Mouse (Mus musculus): ENCODE measurements around the gene Timm8b. TPM values are rescaled to one million over a fixed set of nuclear protein-coding genes. Genes with fewer than 3 reads are reported as not detected.
A peak's percentile ranks its signal among the peaks of the same experiment; 100 is the strongest.

The Timm8b gene
- 325 and 329 TPM in 2 replicates for polyA plus RNA-seq (2015; fragmentation: Nextera tagmentation; extraction: Ambion mirVana)

GRCm38 (mm10) chr9:50603189-50603997, at the start of gene Timm8b, which contains the start of gene Sdhd:
Gene Timm8b, plus strand, starts transcription at chr9:50603910.
Gene Sdhd, minus strand, starts transcription at chr9:50603812.
- peaks cover 16% of the 10 kb centered on the region for H3K36me3 ChIP-seq (ENCODE audit: control insufficient read depth, insufficient read depth, low read length)
- under 1% methylated on average over 48 of the region's 48 CpGs for WGBS
- peak within 1 kb of the TSS; percentile 94 for H3K4me2 ChIP-seq (ENCODE audit: low read length)
- no peaks in the 10 kb centered on the region for H3K27me3 ChIP-seq (ENCODE audit: control insufficient read depth, insufficient read depth, low read depth, low read length)
- H3K9me3 ChIP-seq (replicated peaks; ENCODE audit: control insufficient read depth, low read length, poor library complexity, severe bottlenecking): no peaks in the 10 kb centered on the region
- peak within 1 kb of the TSS; percentile 89 for H3K9ac ChIP-seq (ENCODE audit: low read depth, low read length)
- peak within 1 kb of the TSS; percentile 85 for H3K27ac ChIP-seq (ENCODE audit: low read length)
- peak; percentile 99 for ATAC-seq
- peak within 1 kb of the TSS; percentile 76 for H3K4me3 ChIP-seq (ENCODE audit: low read depth, low read length)
- peaks cover 26% of the 10 kb centered on the region for H3K4me1 ChIP-seq (ENCODE audit: control insufficient read depth, insufficient read depth, low read length)

GRCm38 (mm10) chr9:50554241-50555093, 49.2 kb upstream of the Timm8b start, which contains the start of gene Il18:
Gene Il18, plus strand, starts transcription at chr9:50554827.
- H3K4me2 ChIP-seq (ENCODE audit: low read length): peak within 1 kb of the TSS; percentile 59
- H3K9me3 ChIP-seq (replicated peaks; ENCODE audit: control insufficient read depth, low read length, poor library complexity, severe bottlenecking): no peaks in the 10 kb centered on the region
- H3K36me3 ChIP-seq (ENCODE audit: control insufficient read depth, insufficient read depth, low read length): no peaks in the 10 kb centered on the region
- peaks cover 9% of the 10 kb centered on the region; the same call in 1 of the 2 replicates for H3K4me1 ChIP-seq (ENCODE audit: control insufficient read depth, insufficient read depth, low read length)
- peak; percentile 97 for ATAC-seq
- 17% methylated on average over 12 of the region's 12 CpGs for WGBS
- H3K27me3 ChIP-seq (ENCODE audit: control insufficient read depth, insufficient read depth, low read depth, low read length): no peaks in the 10 kb centered on the region
- peak within 1 kb of the TSS; percentile 85 for H3K27ac ChIP-seq (ENCODE audit: low read length)
- H3K9ac ChIP-seq (ENCODE audit: low read depth, low read length): peak within 1 kb of the TSS; percentile 62
- peak within 1 kb of the TSS; percentile 36 for H3K4me3 ChIP-seq (ENCODE audit: low read depth, low read length)

- H3K27ac ChIP-seq (ENCODE audit: low read length): peak within 1 kb of the TSS; percentile 85
- peak within 1 kb of the TSS; percentile 62 for H3K9ac ChIP-seq (ENCODE audit: low read depth, low read length)
- no peaks in the 10 kb centered on the region for H3K27me3 ChIP-seq (ENCODE audit: control insufficient read depth, insufficient read depth, low read depth, low read length)
- peak; percentile 54 for ATAC-seq
- H3K4me3 ChIP-seq (ENCODE audit: low read depth, low read length): peak within 1 kb of the TSS; percentile 36
- peaks cover 9% of the 10 kb centered on the region; the same call in 1 of the 2 replicates for H3K4me1 ChIP-seq (ENCODE audit: control insufficient read depth, insufficient read depth, low read length)
- H3K9me3 ChIP-seq (replicated peaks; ENCODE audit: control insufficient read depth, low read length, poor library complexity, severe bottlenecking): no peaks in the 10 kb centered on the region
- WGBS: 6% methylated on average over 2 of the region's 2 CpGs
- no peaks in the 10 kb centered on the region for H3K36me3 ChIP-seq (ENCODE audit: control insufficient read depth, insufficient read depth, low read length)
- H3K4me2 ChIP-seq (ENCODE audit: low read length): peak within 1 kb of the TSS; percentile 59
These were observed 48.6 kb upstream of the Timm8b start, which contains the start of gene Bco2 for GRCm38 (mm10) chr9:50555094-50555446. Gene Bco2, minus strand, starts transcription at chr9:50555181.

- H3K4me3 ChIP-seq (ENCODE audit: low read depth, low read length): no peak within 1 kb of the TSS
- H3K9ac ChIP-seq (ENCODE audit: low read depth, low read length): no peak within 1 kb of the TSS
- no peaks in the 10 kb centered on the region for H3K9me3 ChIP-seq (replicated peaks; ENCODE audit: control insufficient read depth, low read length, poor library complexity, severe bottlenecking)
- no peaks in the 10 kb centered on the region for H3K4me1 ChIP-seq (ENCODE audit: control insufficient read depth, insufficient read depth, low read length)
- H3K27me3 ChIP-seq (ENCODE audit: control insufficient read depth, insufficient read depth, low read depth, low read length): no peaks in the 10 kb centered on the region
- WGBS: 91% methylated on average over 38 of the region's 38 CpGs
- no peaks in the 10 kb centered on the region for H3K36me3 ChIP-seq (ENCODE audit: control insufficient read depth, insufficient read depth, low read length)
- no peak within 1 kb of the TSS for H3K27ac ChIP-seq (ENCODE audit: low read length)
- H3K4me2 ChIP-seq (ENCODE audit: low read length): no peak within 1 kb of the TSS
- ATAC-seq: no peak
These were observed 42.4 kb upstream of the Timm8b start, which contains the start of gene Tex12 for GRCm38 (mm10) chr9:50561145-50561917. Gene Tex12, minus strand, starts transcription at chr9:50561325.

GRCm38 (mm10) chr9:50561918-50562360, 41.8 kb upstream of the Timm8b start:
- no peak for ATAC-seq
- Histone ChIP-seq H3K36me3 (ENCODE audit: control insufficient read depth, insufficient read depth, low read length) (no peaks in the 10 kb centered on the region), H3K4me2 (ENCODE audit: low read length) (no peak overlapping the region), H3K4me3 (ENCODE audit: low read depth, low read length) (no peak overlapping the region), H3K27ac (ENCODE audit: low read length) (no peak overlapping the region), H3K27me3 (ENCODE audit: control insufficient read depth, insufficient read depth, low read depth, low read length) (no peaks in the 10 kb centered on the region), H3K9me3 (replicated peaks; ENCODE audit: control insufficient read depth, low read length, poor library complexity, severe bottlenecking) (no peaks in the 10 kb centered on the region), H3K4me1 (ENCODE audit: control insufficient read depth, insufficient read depth, low read length) (no peaks in the 10 kb centered on the region), H3K9ac (ENCODE audit: low read depth, low read length) (no peak overlapping the region)
- WGBS: 84% methylated on average over 2 of the region's 2 CpGs

- no peak for ATAC-seq
- 81% methylated on average over 7 of the region's 7 CpGs for WGBS
- no peak overlapping the region for H3K4me3 ChIP-seq (ENCODE audit: low read depth, low read length)
- no peak overlapping the region for H3K4me2 ChIP-seq (ENCODE audit: low read length)
- H3K36me3 ChIP-seq (ENCODE audit: control insufficient read depth, insufficient read depth, low read length): no peaks in the 10 kb centered on the region
- no peaks in the 10 kb centered on the region for H3K27me3 ChIP-seq (ENCODE audit: control insufficient read depth, insufficient read depth, low read depth, low read length)
- no peaks in the 10 kb centered on the region for H3K9me3 ChIP-seq (replicated peaks; ENCODE audit: control insufficient read depth, low read length, poor library complexity, severe bottlenecking)
- no peaks in the 10 kb centered on the region for H3K4me1 ChIP-seq (ENCODE audit: control insufficient read depth, insufficient read depth, low read length)
- no peak overlapping the region for H3K9ac ChIP-seq (ENCODE audit: low read depth, low read length)
- no peak overlapping the region for H3K27ac ChIP-seq (ENCODE audit: low read length)
These were observed 38.5 kb upstream of the Timm8b start for GRCm38 (mm10) chr9:50565173-50565572.

- Histone ChIP-seq H3K36me3 (ENCODE audit: control insufficient read depth, insufficient read depth, low read length) (no peaks in the 10 kb centered on the region), H3K4me2 (ENCODE audit: low read length) (no peak overlapping the region), H3K9ac (ENCODE audit: low read depth, low read length) (no peak overlapping the region), H3K9me3 (replicated peaks; ENCODE audit: control insufficient read depth, low read length, poor library complexity, severe bottlenecking) (no peaks in the 10 kb centered on the region), H3K27ac (ENCODE audit: low read length) (no peak overlapping the region), H3K27me3 (ENCODE audit: control insufficient read depth, insufficient read depth, low read depth, low read length) (no peaks in the 10 kb centered on the region), H3K4me1 (ENCODE audit: control insufficient read depth, insufficient read depth, low read length) (no peaks in the 10 kb centered on the region), H3K4me3 (ENCODE audit: low read depth, low read length) (no peak overlapping the region)
- ATAC-seq: no peak
- WGBS: 80% methylated on average over 4 of the region's 4 CpGs
These were observed 37.8 kb upstream of the Timm8b start for GRCm38 (mm10) chr9:50565940-50566339.

- H3K36me3 ChIP-seq (ENCODE audit: control insufficient read depth, insufficient read depth, low read length): no peaks in the 10 kb centered on the region
- H3K9ac ChIP-seq (ENCODE audit: low read depth, low read length): no peak overlapping the region
- no peak for ATAC-seq
- no peak overlapping the region for H3K4me2 ChIP-seq (ENCODE audit: low read length)
- 94% methylated on average over 4 of the region's 4 CpGs for WGBS
- H3K27ac ChIP-seq (ENCODE audit: low read length): no peak overlapping the region
- no peaks in the 10 kb centered on the region for H3K4me1 ChIP-seq (ENCODE audit: control insufficient read depth, insufficient read depth, low read length)
- H3K9me3 ChIP-seq (replicated peaks; ENCODE audit: control insufficient read depth, low read length, poor library complexity, severe bottlenecking): no peaks in the 10 kb centered on the region
- H3K27me3 ChIP-seq (ENCODE audit: control insufficient read depth, insufficient read depth, low read depth, low read length): no peaks in the 10 kb centered on the region
- H3K4me3 ChIP-seq (ENCODE audit: low read depth, low read length): no peak overlapping the region
These were observed 36.3 kb upstream of the Timm8b start for GRCm38 (mm10) chr9:50567372-50567771.
